Mouse (Mus musculus) kidney, embryonic 15.5 days (tissue): ENCODE results near the gene Mapk1. TPM values are rescaled to one million over a fixed set of nuclear protein-coding genes. Genes with fewer than 3 reads are reported as not detected.

Source experiments
- ATAC-seq: fragments of 200-750 bp; cut with Nextera tagmentation; replicated peaks from 2 replicates; pipeline ENCODE4 v1.8.0; 2017; ENCODE audit warnings: moderate TSS enrichment; ENCODE audit not compliant: low FRiP score
- H3K27ac ChIP-seq: fragments of 300-500 bp; sonication (generic); 2 replicates; pipeline ENCODE4 v1.5.1; 2015; ENCODE audit warnings: mild to moderate bottlenecking, inconsistent platforms
- H3K27me3 ChIP-seq: fragments of 300-500 bp; sonication (generic); 2 replicates; pipeline ENCODE4 v1.6.1; 2015; ENCODE audit warnings: inconsistent platforms
- H3K36me3 ChIP-seq: fragments of 300-500 bp; sonication (generic); 2 replicates; pipeline ENCODE4 v1.6.1; 2015; ENCODE audit warnings: inconsistent platforms
- H3K4me1 ChIP-seq: fragments of 300-500 bp; sonication (generic); 2 replicates; pipeline ENCODE4 v1.6.1; 2015; ENCODE audit warnings: inconsistent platforms
- H3K4me2 ChIP-seq: fragments of 300-500 bp; sonication (generic); 2 replicates; pipeline ENCODE4 v1.6.1; 2015; ENCODE audit warnings: moderate library complexity, mild to moderate bottlenecking, inconsistent platforms
- H3K4me3 ChIP-seq: fragments of 300-500 bp; sonication (generic); replicated peaks from 2 replicates; pipeline ENCODE4 v1.5.1; 2015; ENCODE audit warnings: mild to moderate bottlenecking, inconsistent platforms
- H3K9ac ChIP-seq: fragments of 300-500 bp; sonication (generic); 2 replicates; pipeline ENCODE4 v1.6.1; 2015; ENCODE audit warnings: mild to moderate bottlenecking, inconsistent platforms
- H3K9me3 ChIP-seq: fragments of 300-500 bp; sonication (generic); replicated peaks from 2 replicates; pipeline ENCODE4 v1.6.1; 2016; ENCODE audit warnings: inconsistent platforms
- WGBS: fragments of 180-500 bp; shearing (Covaris S2); methylation state at CpG from one replicate; pipeline ENCODE4 v1.1.7; 2015; ENCODE audit warnings: mixed read lengths; 5-methylcytosine and 5-hydroxymethylcytosine counted together
- polyA plus RNA-seq: library from polyadenylated mRNA; unstranded; fragments of >200 nt; fragmentation: Nextera tagmentation; extraction: Ambion mirVana; gene quantifications from 2 replicates; pipeline ENCODE4 v1.2.1, GENCODE M21; 2015

Gene Mapk1
- polyA plus RNA-seq, 1 experiment from 2014 or later, result 172 TPM

GRCm38 (mm10) chr16:17096938-17097337 is 113.8 kb downstream of the Mapk1 start:
- no peak for ATAC-seq
- Histone ChIP-seq H3K9me3 (no peaks in the 10 kb centered on the region), H3K4me1 (no peaks in the 10 kb centered on the region), H3K27ac (no peak overlapping the region), H3K27me3 (no peaks in the 10 kb centered on the region), H3K9ac (no peak overlapping the region), H3K4me3 (no peak overlapping the region), H3K4me2 (no peak overlapping the region), H3K36me3 (peaks cover 96% of the 10 kb centered on the region)
- WGBS, result 93% methylated on average over 3 of the region's 3 CpGs

Other genes starting within 250 kb of the Mapk1 start
- gene Spag6l, start 153.9 kb upstream of the Mapk1 start, polyA plus RNA-seq, result 0.48 and 0.51 TPM in 2 replicates
- 0.19 and 0.61 TPM in 2 replicates for gene Igll1, start 119.4 kb upstream of the Mapk1 start, polyA plus RNA-seq
- gene Top3b, start 112.6 kb upstream of the Mapk1 start, polyA plus RNA-seq, result 62.8 and 74.7 TPM in 2 replicates
- gene Vpreb1, start 112.5 kb upstream of the Mapk1 start, polyA plus RNA-seq, result 1.9 and 3.0 TPM in 2 replicates
- gene Ppm1f, start 86.9 kb upstream of the Mapk1 start, polyA plus RNA-seq, result 31.0 and 31.7 TPM in 2 replicates
- gene Ypel1, start 86.3 kb downstream of the Mapk1 start, polyA plus RNA-seq, result 37.8 and 43.5 TPM in 2 replicates
- gene Ppil2, start 127.9 kb downstream of the Mapk1 start, polyA plus RNA-seq, result 134 and 145 TPM in 2 replicates
- gene 2610318N02Rik, start 141.8 kb downstream of the Mapk1 start, polyA plus RNA-seq, result 57.0 and 57.7 TPM in 2 replicates
- gene Sdf2l1, start 149.0 kb downstream of the Mapk1 start, polyA plus RNA-seq, result 94.1 and 94.2 TPM in 2 replicates
- 10.5 and 11.5 TPM in 2 replicates for gene Ydjc, start 161.2 kb downstream of the Mapk1 start, polyA plus RNA-seq
- 0.53 and 0.60 TPM in 2 replicates for gene Ccdc116, start 163.8 kb downstream of the Mapk1 start, polyA plus RNA-seq
- 360 and 379 TPM in 2 replicates for gene Ube2l3, start 219.3 kb downstream of the Mapk1 start, polyA plus RNA-seq
- 0.44 and 0.73 TPM in 2 replicates for gene Rimbp3, start 225.2 kb downstream of the Mapk1 start, polyA plus RNA-seq